Mouse (Mus musculus): ENCODE data around the gene Fam49a. TPM values are rescaled to one million over a fixed set of nuclear protein-coding genes. Genes with fewer than 3 reads are reported as not detected.

The Fam49a gene
- polyA plus RNA-seq, 1 experiment from 2014 or later: 61.9 TPM

GRCm38 (mm10) chr12:12354115-12354653 is 92.2 kb downstream of the Fam49a start:
- H3K4me1 ChIP-seq (ENCODE audit: control insufficient read depth, insufficient read depth, low read depth, low read length): no peaks in the 10 kb centered on the region
- H3K9ac ChIP-seq (ENCODE audit: low read depth, low read length): no peak overlapping the region
- H3K4me2 ChIP-seq (ENCODE audit: low read length): no peak overlapping the region
- H3K36me3 ChIP-seq (ENCODE audit: control insufficient read depth, insufficient read depth, low read length): peaks cover 2% of the 10 kb centered on the region; the same call in 1 of the 2 replicates
- no peaks in the 10 kb centered on the region for H3K9me3 ChIP-seq (ENCODE audit: control insufficient read depth, low read length)
- H3K27me3 ChIP-seq (replicated peaks; ENCODE audit: control insufficient read depth, insufficient read depth, low read length): no peaks in the 10 kb centered on the region
- no peak for ATAC-seq
- no peak overlapping the region for H3K4me3 ChIP-seq (ENCODE audit: low read length)
- H3K27ac ChIP-seq (ENCODE audit: low read depth, low read length): no peak overlapping the region
- 69% methylated on average over 10 of the region's 10 CpGs for WGBS

GRCm38 (mm10) chr12:12356048-12356447 is 94.1 kb downstream of the Fam49a start:
- Histone ChIP-seq H3K9ac (ENCODE audit: low read depth, low read length) (no peak overlapping the region), H3K36me3 (ENCODE audit: control insufficient read depth, insufficient read depth, low read length) (peaks cover 2% of the 10 kb centered on the region; the same call in 1 of the 2 replicates), H3K27me3 (replicated peaks; ENCODE audit: control insufficient read depth, insufficient read depth, low read length) (no peaks in the 10 kb centered on the region), H3K4me1 (ENCODE audit: control insufficient read depth, insufficient read depth, low read depth, low read length) (no peaks in the 10 kb centered on the region), H3K9me3 (ENCODE audit: control insufficient read depth, low read length) (no peaks in the 10 kb centered on the region), H3K4me2 (ENCODE audit: low read length) (no peak overlapping the region), H3K4me3 (ENCODE audit: low read length) (no peak overlapping the region), H3K27ac (ENCODE audit: low read depth, low read length) (no peak overlapping the region)
- ATAC-seq: peak; percentile 31; the same call in 1 of the 2 replicates
- 59% methylated on average over 9 of the region's 9 CpGs for WGBS

- 56% methylated on average over 1 of the region's 1 CpGs for WGBS
- H3K27me3 ChIP-seq (replicated peaks; ENCODE audit: control insufficient read depth, insufficient read depth, low read length): no peaks in the 10 kb centered on the region
- no peaks in the 10 kb centered on the region for H3K9me3 ChIP-seq (ENCODE audit: control insufficient read depth, low read length)
- no peak overlapping the region for H3K4me2 ChIP-seq (ENCODE audit: low read length)
- ATAC-seq: peak; percentile 35
- no peak overlapping the region for H3K9ac ChIP-seq (ENCODE audit: low read depth, low read length)
- no peak overlapping the region for H3K4me3 ChIP-seq (ENCODE audit: low read length)
- no peak overlapping the region for H3K27ac ChIP-seq (ENCODE audit: low read depth, low read length)
- no peaks in the 10 kb centered on the region for H3K4me1 ChIP-seq (ENCODE audit: control insufficient read depth, insufficient read depth, low read depth, low read length)
- peaks cover 5% of the 10 kb centered on the region; the same call in 1 of the 2 replicates for H3K36me3 ChIP-seq (ENCODE audit: control insufficient read depth, insufficient read depth, low read length)
These were observed 94.5 kb downstream of the Fam49a start for GRCm38 (mm10) chr12:12356463-12356862.

GRCm38 (mm10) chr12:12356946-12357345 is 95.0 kb downstream of the Fam49a start:
- ATAC-seq: no peak
- Histone ChIP-seq H3K4me1 (ENCODE audit: control insufficient read depth, insufficient read depth, low read depth, low read length) (no peaks in the 10 kb centered on the region), H3K9ac (ENCODE audit: low read depth, low read length) (no peak overlapping the region), H3K27ac (ENCODE audit: low read depth, low read length) (no peak overlapping the region), H3K36me3 (ENCODE audit: control insufficient read depth, insufficient read depth, low read length) (peaks cover 10% of the 10 kb centered on the region), H3K9me3 (ENCODE audit: control insufficient read depth, low read length) (no peaks in the 10 kb centered on the region), H3K4me3 (ENCODE audit: low read length) (no peak overlapping the region), H3K4me2 (ENCODE audit: low read length) (no peak overlapping the region), H3K27me3 (replicated peaks; ENCODE audit: control insufficient read depth, insufficient read depth, low read length) (no peaks in the 10 kb centered on the region)
- WGBS: 84% methylated on average over 5 of the region's 5 CpGs

GRCm38 (mm10) chr12:12359923-12360322 is 98.0 kb downstream of the Fam49a start:
- Histone ChIP-seq H3K9me3 (ENCODE audit: control insufficient read depth, low read length) (no peaks in the 10 kb centered on the region), H3K9ac (ENCODE audit: low read depth, low read length) (no peak overlapping the region), H3K4me3 (ENCODE audit: low read length) (no peak overlapping the region), H3K4me1 (ENCODE audit: control insufficient read depth, insufficient read depth, low read depth, low read length) (no peaks in the 10 kb centered on the region), H3K36me3 (ENCODE audit: control insufficient read depth, insufficient read depth, low read length) (peaks cover 22% of the 10 kb centered on the region), H3K27me3 (replicated peaks; ENCODE audit: control insufficient read depth, insufficient read depth, low read length) (no peaks in the 10 kb centered on the region), H3K27ac (ENCODE audit: low read depth, low read length) (no peak overlapping the region), H3K4me2 (ENCODE audit: low read length) (no peak overlapping the region)
- no peak for ATAC-seq
- WGBS: 95% methylated on average over 5 of the region's 5 CpGs

GRCm38 (mm10) chr12:12362371-12362770 is 100.4 kb downstream of the Fam49a start:
- Histone ChIP-seq H3K4me1 (ENCODE audit: control insufficient read depth, insufficient read depth, low read depth, low read length) (no peaks in the 10 kb centered on the region), H3K36me3 (ENCODE audit: control insufficient read depth, insufficient read depth, low read length) (peaks cover 29% of the 10 kb centered on the region), H3K27ac (ENCODE audit: low read depth, low read length) (no peak overlapping the region), H3K9me3 (ENCODE audit: control insufficient read depth, low read length) (no peaks in the 10 kb centered on the region), H3K4me3 (ENCODE audit: low read length) (no peak overlapping the region), H3K27me3 (replicated peaks; ENCODE audit: control insufficient read depth, insufficient read depth, low read length) (no peaks in the 10 kb centered on the region), H3K4me2 (ENCODE audit: low read length) (no peak overlapping the region), H3K9ac (ENCODE audit: low read depth, low read length) (no peak overlapping the region)
- ATAC-seq: no peak
- 80% methylated on average over 10 of the region's 10 CpGs for WGBS

- H3K27ac ChIP-seq (ENCODE audit: low read depth, low read length): no peak overlapping the region
- 0 out of 2 replicates have a peak, but pooled peaks have one; percentile 52 for ATAC-seq
- WGBS: 68% methylated on average over 8 of the region's 8 CpGs
These were observed 102.3 kb downstream of the Fam49a start for GRCm38 (mm10) chr12:12364201-12364600.

GRCm38 (mm10) chr12:12367423-12367822 is 105.5 kb downstream of the Fam49a start:
- Histone ChIP-seq H3K27ac (ENCODE audit: low read depth, low read length) (no peak overlapping the region), H3K9ac (ENCODE audit: low read depth, low read length) (no peak overlapping the region), H3K27me3 (replicated peaks; ENCODE audit: control insufficient read depth, insufficient read depth, low read length) (no peaks in the 10 kb centered on the region), H3K36me3 (ENCODE audit: control insufficient read depth, insufficient read depth, low read length) (peaks cover 22% of the 10 kb centered on the region), H3K4me1 (ENCODE audit: control insufficient read depth, insufficient read depth, low read depth, low read length) (no peaks in the 10 kb centered on the region), H3K9me3 (ENCODE audit: control insufficient read depth, low read length) (no peaks in the 10 kb centered on the region), H3K4me3 (ENCODE audit: low read length) (no peak overlapping the region), H3K4me2 (ENCODE audit: low read length) (no peak overlapping the region)
- WGBS: 84% methylated on average over 5 of the region's 5 CpGs
- ATAC-seq: no peak

More at GRCm38 (mm10) chr12:12364201-12364600, 102.3 kb downstream of the Fam49a start:
- H3K4me2 ChIP-seq (ENCODE audit: low read length): no peak overlapping the region
- peaks cover 27% of the 10 kb centered on the region for H3K36me3 ChIP-seq (ENCODE audit: control insufficient read depth, insufficient read depth, low read length)
- no peaks in the 10 kb centered on the region for H3K27me3 ChIP-seq (replicated peaks; ENCODE audit: control insufficient read depth, insufficient read depth, low read length)
- H3K9ac ChIP-seq (ENCODE audit: low read depth, low read length): no peak overlapping the region
- no peak overlapping the region for H3K4me3 ChIP-seq (ENCODE audit: low read length)
- no peaks in the 10 kb centered on the region for H3K4me1 ChIP-seq (ENCODE audit: control insufficient read depth, insufficient read depth, low read depth, low read length)
- no peaks in the 10 kb centered on the region for H3K9me3 ChIP-seq (ENCODE audit: control insufficient read depth, low read length)

GRCm38 (mm10) chr12:12373111-12373862 is 111.3 kb downstream of the Fam49a start:
- H3K4me2 ChIP-seq (ENCODE audit: low read length): no peak overlapping the region
- whole genome bisulfite sequencing: 92% methylated on average over 11 of the region's 11 CpGs
- peaks cover 18% of the 10 kb centered on the region for H3K36me3 ChIP-seq (ENCODE audit: control insufficient read depth, insufficient read depth, low read length)
- no peaks in the 10 kb centered on the region for H3K4me1 ChIP-seq (ENCODE audit: control insufficient read depth, insufficient read depth, low read depth, low read length)
- no peak for ATAC-seq
- no peak overlapping the region for H3K4me3 ChIP-seq (ENCODE audit: low read length)
- H3K27ac ChIP-seq (ENCODE audit: low read depth, low read length): no peak overlapping the region
- no peaks in the 10 kb centered on the region for H3K9me3 ChIP-seq (ENCODE audit: control insufficient read depth, low read length)
- no peak overlapping the region for H3K9ac ChIP-seq (ENCODE audit: low read depth, low read length)
- H3K27me3 ChIP-seq (replicated peaks; ENCODE audit: control insufficient read depth, insufficient read depth, low read length): no peaks in the 10 kb centered on the region
